Mouse (Mus musculus) liver, adult 2 months (tissue): ENCODE measurements around the gene Stpg4.

Experiments used
- CTCF ChIP-seq: fragments of 200-500 bp; IDR thresholded peaks from 2 replicates; pipeline ENCODE4 v1.5.1; 2011; ENCODE audit warnings: low read depth, low read length, control low read depth
- POLR2A ChIP-seq: fragments of 200-500 bp; IDR thresholded peaks from 2 replicates; pipeline ENCODE4 v1.6.1; 2011; ENCODE audit warnings: low read length, control low read depth; ENCODE audit not compliant: insufficient read depth; ENCODE audit errors: extremely low read depth

- no peak for TF ChIP-seq CTCF
- TF ChIP-seq POLR2A = no peak
Observed at GRCm38 (mm10) chr17:87361132-87361531, 66.4 kb downstream of the Stpg4 start.
